Mouse (Mus musculus) lung, postnatal 0 days (tissue): ENCODE data around the gene Mrvi1. TPM values are rescaled to one million over a fixed set of nuclear protein-coding genes. Genes with fewer than 3 reads are reported as not detected.

Experiments used
- ATAC-seq: fragments of 200-750 bp; cut with Nextera tagmentation; 2 replicates; pipeline ENCODE4 v1.8.0; 2017; ENCODE audit warnings: moderate library complexity
- DNase-seq: peaks from one replicate; pipeline ENCODE4 v3.0.0-alpha.2; 2016; ENCODE audit warnings: low spot score
- H3K27ac ChIP-seq: fragments of 300-500 bp; sonication (generic); 2 replicates; pipeline ENCODE4 v1.5.1; 2014; ENCODE audit warnings: antibody characterized with exemption, mild to moderate bottlenecking, low read length, mixed read lengths
- H3K27me3 ChIP-seq: fragments of 300-500 bp; sonication (generic); replicated peaks from 2 replicates; pipeline ENCODE4 v1.6.1; 2014; ENCODE audit warnings: low read length, mixed read lengths; ENCODE audit not compliant: insufficient read depth
- H3K36me3 ChIP-seq: fragments of 300-500 bp; sonication (generic); 2 replicates; pipeline ENCODE4 v1.6.1; 2014; ENCODE audit warnings: low read length, mixed read lengths; ENCODE audit not compliant: insufficient read depth
- H3K4me1 ChIP-seq: fragments of 300-500 bp; sonication (generic); 2 replicates; pipeline ENCODE4 v1.6.1; 2014; ENCODE audit warnings: antibody characterized with exemption, low read depth, low read length, mixed read lengths; ENCODE audit not compliant: insufficient read depth
- H3K4me2 ChIP-seq: fragments of 300-500 bp; sonication (generic); replicated peaks from 2 replicates; pipeline ENCODE4 v1.6.1; 2014; ENCODE audit warnings: low read depth, mild to moderate bottlenecking, low read length, moderate library complexity, mixed read lengths
- H3K4me3 ChIP-seq: fragments of 300-500 bp; sonication (generic); 2 replicates; pipeline ENCODE4 v1.5.1; 2014; ENCODE audit warnings: low read depth, low read length
- H3K9ac ChIP-seq: fragments of 300-500 bp; sonication (generic); replicated peaks from 2 replicates; pipeline ENCODE4 v1.6.1; 2014; ENCODE audit warnings: low read depth, mild to moderate bottlenecking
- H3K9me3 ChIP-seq: fragments of 300-500 bp; sonication (generic); 2 replicates; pipeline ENCODE4 v1.6.1; 2016; ENCODE audit warnings: low read length, mixed read lengths
- CTCF ChIP-seq: IDR thresholded peaks from 2 replicates; pipeline ENCODE4 v1.5.1; 2016; ENCODE audit warnings: antibody characterized with exemption, mild to moderate bottlenecking
- EP300 ChIP-seq: IDR thresholded peaks from 2 replicates; pipeline ENCODE4 v1.6.1; 2016; ENCODE audit warnings: antibody characterized with exemption, mild to moderate bottlenecking, control low read depth
- WGBS: fragments of 180-500 bp; shearing (Covaris S2); extraction: QIAGEN DNeasy Blood & Tissue Kit; methylation state at CpG from one replicate; pipeline ENCODE4 v1.1.7; 2014; 5-methylcytosine and 5-hydroxymethylcytosine counted together
- polyA plus RNA-seq: library from polyadenylated mRNA; unstranded; fragments of >200 nt; fragmentation: Nextera tagmentation; extraction: Ambion mirVana; gene quantifications from 2 replicates; pipeline ENCODE4 v1.2.1, GENCODE M21; 2015

Mrvi1 gene
- polyA plus RNA-seq, 1 experiment from 2014 or later, result 1.8 TPM

DNA sequence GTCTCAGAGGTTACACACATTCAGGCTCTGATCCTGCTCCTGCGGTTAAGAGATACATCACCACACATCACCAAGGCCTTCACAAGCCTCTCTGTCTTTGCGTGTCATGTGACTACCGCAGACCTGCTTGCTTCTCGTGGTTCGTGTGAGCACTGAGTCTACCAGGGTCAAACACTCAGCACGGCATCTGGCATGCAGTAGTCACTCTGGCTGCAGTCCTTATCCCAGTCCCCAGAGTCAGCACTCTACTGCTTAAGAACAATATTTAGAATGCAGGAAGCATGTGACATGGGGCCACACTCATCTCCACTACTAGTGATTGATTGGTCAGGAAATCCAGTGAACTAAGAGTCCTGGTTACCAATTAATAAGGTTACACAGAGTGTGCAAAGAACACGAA is 66.3 kb downstream of the Mrvi1 start:
- DNase-seq, result peak; percentile 32
- Histone ChIP-seq H3K9me3 (no peaks in the 10 kb centered on the region), H3K4me2 (no peak overlapping the region), H3K4me1 (peaks cover 9% of the 10 kb centered on the region; the same call in 1 of the 2 replicates), H3K27ac (peak overlapping the region; percentile 11; the same call in 1 of the 2 replicates), H3K27me3 (no peaks in the 10 kb centered on the region), H3K9ac (no peak overlapping the region), H3K4me3 (no peak overlapping the region), H3K36me3 (no peaks in the 10 kb centered on the region)
- TF ChIP-seq EP300, result peak; percentile 19; the same call in 1 of the 2 replicates
- TF ChIP-seq CTCF, result no peak
- peak; percentile 33; the same call in 1 of the 2 replicates for ATAC-seq
- 36% methylated on average over 7 of the region's 7 CpGs for WGBS

DNA sequence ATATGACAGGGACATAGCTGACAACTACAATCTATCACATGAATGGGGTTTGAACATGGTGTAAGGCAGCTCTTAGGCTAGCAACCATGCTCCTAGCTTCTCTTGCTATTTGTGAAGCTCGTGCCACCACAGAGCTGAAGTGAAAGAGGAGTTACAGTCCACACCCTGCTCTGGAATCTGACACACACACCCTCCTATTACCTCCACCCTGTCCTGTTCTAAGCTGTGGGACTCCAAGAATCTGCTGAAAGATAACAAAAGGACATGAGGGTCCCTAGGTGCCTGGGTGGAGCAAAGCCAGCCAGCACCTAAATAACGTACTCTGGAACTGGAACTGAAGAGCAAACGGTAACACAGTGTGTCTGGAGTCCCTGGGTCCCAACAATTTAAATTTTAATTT is 67.7 kb downstream of the Mrvi1 start:
- Histone ChIP-seq H3K36me3 (no peaks in the 10 kb centered on the region), H3K4me1 (peaks cover 5% of the 10 kb centered on the region; the same call in 1 of the 2 replicates), H3K4me2 (no peak overlapping the region), H3K9ac (no peak overlapping the region), H3K4me3 (no peak overlapping the region), H3K27me3 (no peaks in the 10 kb centered on the region), H3K9me3 (no peaks in the 10 kb centered on the region), H3K27ac (no peak overlapping the region)
- TF ChIP-seq EP300 (peak; percentile 88), CTCF (no peak)
- peak; percentile 88 for ATAC-seq
- peak; percentile 48 for DNase-seq
- 54% methylated on average over 3 of the region's 3 CpGs for WGBS

DNA sequence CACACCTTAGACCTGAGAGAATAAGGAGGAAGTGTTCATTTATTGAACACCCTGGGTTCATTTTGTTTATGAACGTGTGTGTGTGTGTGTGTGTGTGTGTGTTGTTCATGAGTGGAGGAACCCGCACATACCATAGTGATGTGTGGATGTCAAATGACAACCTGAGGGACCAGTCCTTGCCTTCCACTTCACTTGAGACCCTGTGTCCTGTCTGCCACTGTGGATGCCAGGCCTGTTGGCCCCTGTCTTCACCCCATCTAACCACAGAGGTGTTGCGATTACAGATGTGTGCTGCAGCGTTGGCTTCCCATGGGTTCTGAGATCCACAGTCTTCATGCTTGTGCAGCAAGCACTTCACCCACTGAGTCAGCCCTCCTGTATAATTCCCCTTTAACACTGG is 68.5 kb downstream of the Mrvi1 start:
- Histone ChIP-seq H3K36me3 (no peaks in the 10 kb centered on the region), H3K27ac (no peak overlapping the region), H3K4me1 (peaks cover 4% of the 10 kb centered on the region; the same call in 1 of the 2 replicates), H3K9ac (no peak overlapping the region), H3K4me3 (no peak overlapping the region), H3K27me3 (no peaks in the 10 kb centered on the region), H3K9me3 (no peaks in the 10 kb centered on the region), H3K4me2 (no peak overlapping the region)
- ATAC-seq (no peak), DNase-seq (no peak)
- 92% methylated on average over 4 of the region's 4 CpGs for WGBS
- TF ChIP-seq CTCF (no peak), EP300 (no peak)

DNA sequence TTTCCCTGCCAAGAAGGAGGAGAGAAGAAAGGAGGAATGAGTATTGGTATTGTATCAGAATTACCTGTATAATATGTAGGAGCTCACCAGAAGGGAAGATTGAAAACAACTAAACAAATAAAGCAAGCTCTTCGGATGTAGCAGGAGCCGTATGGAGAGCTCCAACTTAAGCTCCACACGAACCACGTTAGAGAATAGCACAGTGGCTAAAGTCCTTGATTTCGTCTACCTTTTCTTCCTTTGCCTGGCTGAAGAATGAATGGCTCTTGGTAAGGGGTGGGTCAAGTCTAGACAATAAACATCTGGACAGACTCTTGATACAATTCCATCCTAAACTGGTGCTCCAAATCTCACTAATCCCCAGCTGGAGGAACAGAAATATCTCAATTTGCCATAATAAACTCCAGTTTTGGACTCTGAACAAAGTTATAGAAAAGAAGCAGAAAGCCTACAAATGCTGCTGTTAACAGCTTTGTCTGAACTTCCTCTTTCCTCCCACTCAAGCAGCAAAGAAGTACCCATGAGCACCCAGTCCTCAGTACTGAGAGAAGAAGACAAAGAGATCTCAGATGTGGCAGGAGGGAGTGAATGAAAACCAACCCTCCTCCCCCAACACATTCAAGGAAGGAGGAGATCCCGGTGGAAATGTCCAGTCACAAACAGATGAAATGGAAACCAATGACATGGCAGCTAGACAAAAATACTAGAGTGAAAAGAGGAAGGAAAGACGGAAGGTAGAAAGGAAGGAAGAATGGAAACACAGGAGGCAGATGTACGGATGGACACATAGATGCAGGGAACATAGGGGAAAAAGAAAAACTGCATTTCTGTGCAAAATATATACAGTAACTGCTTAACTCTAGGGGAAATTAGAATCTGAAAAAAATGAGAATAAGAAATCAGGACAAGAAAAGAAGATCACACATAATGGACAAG is 73.8 kb downstream of the Mrvi1 start:
- Histone ChIP-seq H3K4me3 (no peak overlapping the region), H3K27me3 (no peaks in the 10 kb centered on the region), H3K4me1 (no peaks in the 10 kb centered on the region), H3K4me2 (no peak overlapping the region), H3K27ac (no peak overlapping the region), H3K9ac (no peak overlapping the region), H3K9me3 (no peaks in the 10 kb centered on the region), H3K36me3 (no peaks in the 10 kb centered on the region)
- ATAC-seq (no peak), DNase-seq (no peak)
- 64% methylated on average over 8 of the region's 8 CpGs for WGBS
- TF ChIP-seq EP300, result no peak
- no peak for TF ChIP-seq CTCF

DNA sequence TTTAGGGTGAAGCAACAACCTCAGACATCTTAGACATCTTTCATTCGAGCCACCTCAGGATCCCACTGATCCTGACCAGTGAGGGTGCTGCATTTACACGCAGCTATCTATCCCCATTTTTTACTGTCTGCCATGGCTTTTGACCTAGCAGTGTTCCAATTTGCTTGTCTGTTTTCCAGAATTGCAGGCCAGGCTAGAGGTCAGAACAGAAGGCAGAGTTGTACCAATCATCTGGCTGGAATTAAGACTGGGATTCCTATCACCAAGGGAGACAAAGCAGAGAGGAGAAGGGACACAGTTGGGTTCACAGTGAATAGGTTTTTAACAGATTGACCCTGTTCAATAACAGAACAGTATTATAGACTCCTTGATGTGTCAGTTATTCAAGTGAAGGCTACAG is 75.7 kb downstream of the Mrvi1 start:
- no peaks in the 10 kb centered on the region for H3K9me3 ChIP-seq
- no peaks in the 10 kb centered on the region for H3K27me3 ChIP-seq
- peaks cover 2% of the 10 kb centered on the region; the same call in 1 of the 2 replicates for H3K4me1 ChIP-seq
- no peak overlapping the region for H3K4me3 ChIP-seq
- ATAC-seq (no peak), DNase-seq (no peak)
- H3K9ac ChIP-seq, result no peak overlapping the region
- H3K27ac ChIP-seq, result no peak overlapping the region
- 69% methylated on average over 2 of the region's 2 CpGs for WGBS
- no peak overlapping the region for H3K4me2 ChIP-seq
- TF ChIP-seq EP300 (no peak), CTCF (no peak)
- no peaks in the 10 kb centered on the region for H3K36me3 ChIP-seq

DNA sequence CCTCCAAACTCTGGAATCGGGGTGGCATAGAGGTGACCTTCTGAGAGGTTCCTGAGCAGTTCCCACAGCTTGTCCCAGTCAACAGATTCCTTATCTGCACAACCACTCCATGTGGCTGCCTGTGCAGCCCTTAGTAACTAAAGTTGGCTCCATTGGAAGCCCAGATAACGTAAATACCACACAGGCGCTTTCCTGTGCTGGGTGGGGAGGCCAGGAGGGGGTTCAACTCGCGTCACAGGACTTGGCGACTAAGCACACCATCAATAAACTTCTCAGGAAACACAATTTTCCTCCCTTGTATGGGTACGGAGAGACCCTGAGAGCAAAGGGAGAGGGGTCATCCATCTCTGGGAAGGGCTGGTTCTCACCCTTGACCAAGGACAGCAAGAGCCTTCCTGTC is 79.0 kb downstream of the Mrvi1 start:
- H3K4me3 ChIP-seq, result no peak overlapping the region
- TF ChIP-seq CTCF, result no peak
- peak; percentile 99 for TF ChIP-seq EP300
- H3K9me3 ChIP-seq, result no peaks in the 10 kb centered on the region
- peaks cover 2% of the 10 kb centered on the region; the same call in 1 of the 2 replicates for H3K4me1 ChIP-seq
- no peak overlapping the region for H3K4me2 ChIP-seq
- WGBS, result 33% methylated on average over 7 of the region's 7 CpGs
- peak; percentile 93 for ATAC-seq
- peak; percentile 66 for DNase-seq
- no peaks in the 10 kb centered on the region for H3K27me3 ChIP-seq
- peak overlapping the region; percentile 32; the same call in 1 of the 2 replicates for H3K27ac ChIP-seq
- H3K9ac ChIP-seq, result no peak overlapping the region
- no peaks in the 10 kb centered on the region for H3K36me3 ChIP-seq
